Mouse (Mus musculus): Measurements from ENCODE around the gene Gm3285.

GRCm38 (mm10) chr10:77835647-77836046 is 26.1 kb upstream of the Gm3285 start, which contains the start of gene Krtap10-10:
- no peak for TF ChIP-seq CTCF (IDR thresholded peaks at IDR 0.05; ENCODE audit: low read depth)
- TF ChIP-seq EP300 (IDR thresholded peaks at IDR 0.05; ENCODE audit: low read depth), result no peak
